Comparison of ENCODE assay signal across 25 mouse cellular contexts in genomic region chr4:56179566-56179965, GRCm38 (mm10).
DNase-seq lines count a peak whose midpoint lies in the region; ATAC-seq and TF ChIP-seq lines count a peak whose summit lies in the region.
"Had no signal": no experiment of that assay in that cellular context is flagged by ENCODE, and none has a peak within 500 bp of the region (broad histone marks: within the 10 kb centered on the region; RNA-seq: fewer than 3 reads in every experiment).

No protein-coding gene starts in this region.

- peaks cover 12% of the 10 kb centered on the region for H3K4me1 ChIP-seq in embryonic facial prominence, embryonic 13.5 days
- peaks cover 9% of the 10 kb centered on the region for H3K4me1 ChIP-seq in embryonic facial prominence, embryonic 15.5 days
- peaks cover 8% of the 10 kb centered on the region for H3K4me1 ChIP-seq in limb, embryonic 14.5 days (ENCODE audit: control insufficient read depth, insufficient read depth, low read length)
- H3K4me1 ChIP-seq: hindbrain, embryonic 15.5 days had no signal

- 28% methylated on average over 5 of the region's 5 CpGs for WGBS in embryonic facial prominence, embryonic 13.5 days
- 37% methylated on average over 5 of the region's 5 CpGs for WGBS in embryonic facial prominence, embryonic 15.5 days
- WGBS in limb, embryonic 14.5 days: 37% methylated on average over 5 of the region's 5 CpGs

- no peak overlapping the region for H3K9ac ChIP-seq in embryonic facial prominence, embryonic 13.5 days
- H3K9ac ChIP-seq in embryonic facial prominence, embryonic 15.5 days: no peak overlapping the region
- no peak overlapping the region for H3K9ac ChIP-seq in limb, embryonic 14.5 days (ENCODE audit: low read depth, low read length, severe bottlenecking)
- H3K9ac ChIP-seq: forebrain, embryonic 12.5 days; hindbrain, embryonic 15.5 days; midbrain, embryonic 13.5 days had no signal

- TF ChIP-seq POLR2A in limb, embryonic 14.5 days (IDR thresholded peaks at IDR 0.05; ENCODE audit: borderline replicate concordance, extremely low read depth, insufficient read depth, insufficient read length): no peak

- H3K27ac ChIP-seq in embryonic facial prominence, embryonic 13.5 days: peak overlapping the region; percentile 62
- H3K27ac ChIP-seq in embryonic facial prominence, embryonic 15.5 days (replicated peaks): peak overlapping the region; percentile 52; the same call in 1 of the 2 replicates
- no peak overlapping the region for H3K27ac ChIP-seq in limb, embryonic 14.5 days (replicated peaks; ENCODE audit: low read depth, low read length)
- H3K27ac ChIP-seq: hindbrain, embryonic 15.5 days; macrophage had no signal

- H3K9me3 ChIP-seq in embryonic facial prominence, embryonic 13.5 days: no peaks in the 10 kb centered on the region
- no peaks in the 10 kb centered on the region for H3K9me3 ChIP-seq in embryonic facial prominence, embryonic 15.5 days (replicated peaks)
- no peaks in the 10 kb centered on the region for H3K9me3 ChIP-seq in limb, embryonic 14.5 days (ENCODE audit: control insufficient read depth, low read length)
- H3K9me3 ChIP-seq: forebrain, embryonic 12.5 days; hindbrain, embryonic 15.5 days; midbrain, embryonic 13.5 days had no signal

- H3K27me3 ChIP-seq in embryonic facial prominence, embryonic 13.5 days: no peaks in the 10 kb centered on the region
- no peaks in the 10 kb centered on the region for H3K27me3 ChIP-seq in embryonic facial prominence, embryonic 15.5 days
- H3K27me3 ChIP-seq in limb, embryonic 14.5 days (ENCODE audit: control insufficient read depth, insufficient read depth, low read length): no peaks in the 10 kb centered on the region
- H3K27me3 ChIP-seq: CH12.LX; forebrain, embryonic 12.5 days; hindbrain, embryonic 15.5 days; midbrain, embryonic 13.5 days; Patski had no signal

- H3K4me3 ChIP-seq in embryonic facial prominence, embryonic 13.5 days: no peak overlapping the region
- no peak overlapping the region for H3K4me3 ChIP-seq in embryonic facial prominence, embryonic 15.5 days (replicated peaks)
- H3K4me3 ChIP-seq in limb, embryonic 14.5 days (replicated peaks; ENCODE audit: low read length): no peak overlapping the region
- H3K4me3 ChIP-seq: forebrain, embryonic 12.5 days; hindbrain, embryonic 15.5 days; midbrain, embryonic 13.5 days had no signal

- no peak for ATAC-seq in embryonic facial prominence, embryonic 13.5 days (ENCODE audit: insufficient number of reproducible peaks, insufficient read depth, low FRiP score, low TSS enrichment, low read depth)
- no peak for ATAC-seq in embryonic facial prominence, embryonic 15.5 days (ENCODE audit: insufficient number of reproducible peaks, low FRiP score, low TSS enrichment, low read depth)
- ATAC-seq in limb, embryonic 14.5 days (ENCODE audit: low FRiP score, low read depth): no peak
- ATAC-seq: intestine, embryonic 16.5 days; Patski had no signal

- peak; percentile 62 for DNase-seq in heart, adult 11 months
- no peak for DNase-seq in heart, postnatal 14 days
- DNase-seq in limb, embryonic 14.5 days (ENCODE audit: low spot score): peak; percentile 48
- DNase-seq in right cerebral cortex, postnatal 36 days (ENCODE audit: low spot score in 2 of 2): no peak
- DNase-seq in left cerebral cortex, postnatal 4 days: no peak
- DNase-seq: adrenal gland, postnatal 10 days; B cell, adult 2 months; cerebellum, adult 18-20 months; cerebellum, postnatal 14 days; gastrocnemius, postnatal 36 days; heart, postnatal 36 days; kidney, postnatal 36 days; layer of hippocampus, postnatal 36 days; right cerebral cortex, postnatal 14 days; thymus, postnatal 14 days had no signal

- no peaks in the 10 kb centered on the region for H3K36me3 ChIP-seq in embryonic facial prominence, embryonic 13.5 days
- no peaks in the 10 kb centered on the region for H3K36me3 ChIP-seq in embryonic facial prominence, embryonic 15.5 days
- no peaks in the 10 kb centered on the region for H3K36me3 ChIP-seq in limb, embryonic 14.5 days (ENCODE audit: control insufficient read depth, insufficient read depth, low read length)
- H3K36me3 ChIP-seq: forebrain, embryonic 12.5 days; G1E; hindbrain, embryonic 15.5 days; midbrain, embryonic 13.5 days had no signal

- no peak overlapping the region for H3K4me2 ChIP-seq in embryonic facial prominence, embryonic 13.5 days
- no peak overlapping the region for H3K4me2 ChIP-seq in embryonic facial prominence, embryonic 15.5 days (replicated peaks)
- no peak overlapping the region for H3K4me2 ChIP-seq in limb, embryonic 14.5 days (replicated peaks; ENCODE audit: low read depth, low read length, severe bottlenecking)
- H3K4me2 ChIP-seq: forebrain, embryonic 12.5 days; hindbrain, embryonic 15.5 days; midbrain, embryonic 13.5 days had no signal

- intact Hi-C loops in heart, postnatal 14 days (cut with DNase I): no loop called here
- intact Hi-C loops in left cerebral cortex, postnatal 4 days (cut with DNase I): no loop called here

Comparison
In these comparisons a context has a peak if more than half of its experiments do, and no peak if none do; other contexts are left out.
1. DNase-seq: peak in heart, adult 11 months (single experiment) and limb, embryonic 14.5 days (single experiment); none in heart, postnatal 14 days (0 of 2), right cerebral cortex, postnatal 36 days (0 of 2) and left cerebral cortex, postnatal 4 days (single experiment).